Mouse (Mus musculus) limb, embryonic 13.5 days (tissue): ENCODE results near the gene Slc37a3. TPM values are rescaled to one million over a fixed set of nuclear protein-coding genes. Genes with fewer than 3 reads are reported as not detected.
A peak's percentile ranks its signal among the peaks of the same experiment; 100 is the strongest.

Experiments
- ATAC-seq: fragments of 200-750 bp; cut with Nextera tagmentation; 2 replicates; pipeline ENCODE4 v1.8.0; 2017; ENCODE audit warnings: low read depth, moderate number of reproducible peaks, moderate TSS enrichment; ENCODE audit not compliant: low FRiP score
- H3K27ac ChIP-seq: fragments of 300-500 bp; sonication (generic); 2 replicates; pipeline ENCODE4 v1.5.1; 2015; ENCODE audit warnings: inconsistent platforms, mild to moderate bottlenecking, moderate library complexity
- H3K27me3 ChIP-seq: fragments of 300-500 bp; sonication (generic); 2 replicates; pipeline ENCODE4 v1.6.1; 2015; ENCODE audit warnings: mild to moderate bottlenecking, inconsistent platforms
- H3K36me3 ChIP-seq: fragments of 300-500 bp; sonication (generic); 2 replicates; pipeline ENCODE4 v1.6.1; 2015; ENCODE audit warnings: inconsistent platforms, mild to moderate bottlenecking, moderate library complexity
- H3K4me1 ChIP-seq: fragments of 300-500 bp; sonication (generic); 2 replicates; pipeline ENCODE4 v1.6.1; 2015; ENCODE audit warnings: inconsistent platforms
- H3K4me2 ChIP-seq: fragments of 300-500 bp; sonication (generic); replicated peaks from 2 replicates; pipeline ENCODE4 v1.6.1; 2015; ENCODE audit warnings: inconsistent platforms, mild to moderate bottlenecking, moderate library complexity
- H3K4me3 ChIP-seq: fragments of 300-500 bp; sonication (generic); 2 replicates; pipeline ENCODE4 v1.5.1; 2015; ENCODE audit warnings: moderate library complexity, mild to moderate bottlenecking, inconsistent platforms
- H3K9ac ChIP-seq: fragments of 300-500 bp; sonication (generic); 2 replicates; pipeline ENCODE4 v1.6.1; 2015; ENCODE audit warnings: mild to moderate bottlenecking, inconsistent platforms
- H3K9me3 ChIP-seq: fragments of 300-500 bp; sonication (generic); 2 replicates; pipeline ENCODE4 v1.6.1; 2016; ENCODE audit warnings: inconsistent platforms
- WGBS: fragments of 180-500 bp; shearing (Covaris S2); methylation state at CpG from one replicate; pipeline ENCODE4 v1.1.7; 2015; 5-methylcytosine and 5-hydroxymethylcytosine counted together
- polyA plus RNA-seq: library from polyadenylated mRNA; unstranded; fragments of >200 nt; fragmentation: Nextera tagmentation; extraction: Ambion mirVana; gene quantifications from 2 replicates; pipeline ENCODE4 v1.2.1, GENCODE M21; 2015

Gene Slc37a3
- polyA plus RNA-seq, 1 experiment from 2014 or later: 67.7 TPM

- no peak overlapping the region for H3K4me2 ChIP-seq
- no peak for ATAC-seq
- no peaks in the 10 kb centered on the region for H3K27me3 ChIP-seq
- H3K4me3 ChIP-seq: no peak overlapping the region
- H3K9me3 ChIP-seq: no peaks in the 10 kb centered on the region
- no peak overlapping the region for H3K9ac ChIP-seq
- WGBS: 84% methylated on average over 3 of the region's 3 CpGs
- no peak overlapping the region for H3K27ac ChIP-seq
- no peaks in the 10 kb centered on the region for H3K4me1 ChIP-seq
- peaks cover 4% of the 10 kb centered on the region; the same call in 1 of the 2 replicates for H3K36me3 ChIP-seq
Observed at GRCm38 (mm10) chr6:39311786-39312185, 65.7 kb downstream of the Slc37a3 start.

- Histone ChIP-seq H3K4me3 (no peak overlapping the region), H3K4me2 (no peak overlapping the region), H3K4me1 (peaks cover 16% of the 10 kb centered on the region), H3K27ac (peak overlapping the region; percentile 44; the same call in 1 of the 2 replicates), H3K36me3 (peaks cover 4% of the 10 kb centered on the region; the same call in 1 of the 2 replicates), H3K9ac (no peak overlapping the region), H3K27me3 (no peaks in the 10 kb centered on the region), H3K9me3 (no peaks in the 10 kb centered on the region)
- 30% methylated on average over 6 of the region's 6 CpGs for WGBS
- ATAC-seq: no peak; the same call in 1 of the 2 replicates
Observed at GRCm38 (mm10) chr6:39304371-39304874, 73.1 kb downstream of the Slc37a3 start.

GRCm38 (mm10) chr6:39301484-39301883 lies 76.0 kb downstream of the Slc37a3 start:
- Histone ChIP-seq H3K27ac (no peak overlapping the region), H3K9ac (no peak overlapping the region), H3K4me3 (no peak overlapping the region), H3K4me1 (peaks cover 16% of the 10 kb centered on the region), H3K36me3 (no peaks in the 10 kb centered on the region), H3K4me2 (no peak overlapping the region), H3K9me3 (no peaks in the 10 kb centered on the region), H3K27me3 (no peaks in the 10 kb centered on the region)
- ATAC-seq: no peak
- 87% methylated on average over 3 of the region's 3 CpGs for WGBS

- Histone ChIP-seq H3K27me3 (no peaks in the 10 kb centered on the region), H3K4me1 (peaks cover 11% of the 10 kb centered on the region), H3K27ac (no peak overlapping the region), H3K36me3 (no peaks in the 10 kb centered on the region), H3K9me3 (no peaks in the 10 kb centered on the region), H3K9ac (no peak overlapping the region), H3K4me3 (no peak overlapping the region), H3K4me2 (no peak overlapping the region)
- 93% methylated on average over 6 of the region's 6 CpGs for WGBS
- no peak for ATAC-seq
Observed at GRCm38 (mm10) chr6:39297079-39297478, 80.4 kb downstream of the Slc37a3 start.

GRCm38 (mm10) chr6:39296474-39296873 lies 81.0 kb downstream of the Slc37a3 start:
- H3K9me3 ChIP-seq: no peaks in the 10 kb centered on the region
- H3K4me1 ChIP-seq: peaks cover 11% of the 10 kb centered on the region
- H3K9ac ChIP-seq: no peak overlapping the region
- WGBS: 65% methylated on average over 4 of the region's 4 CpGs
- peak overlapping the region; percentile 29; the same call in 1 of the 2 replicates for H3K27ac ChIP-seq
- H3K36me3 ChIP-seq: no peaks in the 10 kb centered on the region
- H3K4me2 ChIP-seq: peak overlapping the region; percentile 49
- ATAC-seq: no peak
- H3K27me3 ChIP-seq: no peaks in the 10 kb centered on the region
- H3K4me3 ChIP-seq: no peak overlapping the region

GRCm38 (mm10) chr6:39295727-39296411 lies 81.6 kb downstream of the Slc37a3 start:
- peak overlapping the region; percentile 49 for H3K4me2 ChIP-seq
- no peaks in the 10 kb centered on the region for H3K9me3 ChIP-seq
- H3K36me3 ChIP-seq: no peaks in the 10 kb centered on the region
- peak overlapping the region; percentile 31; the same call in 1 of the 2 replicates for H3K9ac ChIP-seq
- 0 out of 2 replicates have a peak overlapping the region, but pooled peaks have one; percentile 7 for H3K4me3 ChIP-seq
- ATAC-seq: peak; percentile 71; the same call in 1 of the 2 replicates
- peak overlapping the region; percentile 29; the same call in 1 of the 2 replicates for H3K27ac ChIP-seq
- peaks cover 11% of the 10 kb centered on the region for H3K4me1 ChIP-seq
- WGBS: 14% methylated on average over 14 of the region's 14 CpGs
- H3K27me3 ChIP-seq: no peaks in the 10 kb centered on the region

- ATAC-seq: no peak
Observed at GRCm38 (mm10) chr6:39289721-39290120, 87.8 kb downstream of the Slc37a3 start.

GRCm38 (mm10) chr6:39287782-39288181 lies 89.7 kb downstream of the Slc37a3 start:
- H3K4me3 ChIP-seq: no peak overlapping the region
- H3K9ac ChIP-seq: no peak overlapping the region
- ATAC-seq: no peak
- no peak overlapping the region for H3K4me2 ChIP-seq
- H3K36me3 ChIP-seq: no peaks in the 10 kb centered on the region
- H3K27ac ChIP-seq: no peak overlapping the region
- no peaks in the 10 kb centered on the region for H3K27me3 ChIP-seq
- peaks cover 35% of the 10 kb centered on the region for H3K4me1 ChIP-seq
- no peaks in the 10 kb centered on the region for H3K9me3 ChIP-seq
- WGBS: 81% methylated on average over 3 of the region's 3 CpGs

More at GRCm38 (mm10) chr6:39289721-39290120, 87.8 kb downstream of the Slc37a3 start:
- no peak overlapping the region for H3K9ac ChIP-seq
- no peak overlapping the region for H3K27ac ChIP-seq
- H3K36me3 ChIP-seq: no peaks in the 10 kb centered on the region
- WGBS: 50% methylated on average over 7 of the region's 7 CpGs
- no peak overlapping the region for H3K4me3 ChIP-seq
- no peaks in the 10 kb centered on the region for H3K9me3 ChIP-seq
- H3K4me2 ChIP-seq: 0 out of 2 replicates have a peak overlapping the region, but pooled peaks have one; percentile 11
- no peaks in the 10 kb centered on the region for H3K27me3 ChIP-seq
- peaks cover 35% of the 10 kb centered on the region for H3K4me1 ChIP-seq

- no peak overlapping the region for H3K4me3 ChIP-seq
- H3K27me3 ChIP-seq: no peaks in the 10 kb centered on the region
- H3K9ac ChIP-seq: no peak overlapping the region
- ATAC-seq: peak; percentile 15; the same call in 1 of the 2 replicates
- 10% methylated on average over 5 of the region's 5 CpGs for WGBS
- H3K4me1 ChIP-seq: peaks cover 35% of the 10 kb centered on the region
- no peak overlapping the region for H3K27ac ChIP-seq
- no peaks in the 10 kb centered on the region for H3K36me3 ChIP-seq
- H3K9me3 ChIP-seq: no peaks in the 10 kb centered on the region
- H3K4me2 ChIP-seq: 0 out of 2 replicates have a peak overlapping the region, but pooled peaks have one; percentile 12
Observed at GRCm38 (mm10) chr6:39286732-39287083, 90.8 kb downstream of the Slc37a3 start.

GRCm38 (mm10) chr6:39286053-39286731 lies 91.3 kb downstream of the Slc37a3 start:
- WGBS: 4% methylated on average over 9 of the region's 9 CpGs
- H3K4me3 ChIP-seq: no peak overlapping the region
- peak; percentile 58; the same call in 1 of the 2 replicates for ATAC-seq

GRCm38 (mm10) chr6:39284836-39285235 lies 92.6 kb downstream of the Slc37a3 start:
- H3K36me3 ChIP-seq: no peaks in the 10 kb centered on the region
- peaks cover 27% of the 10 kb centered on the region for H3K4me1 ChIP-seq
- no peaks in the 10 kb centered on the region for H3K27me3 ChIP-seq
- no peak for ATAC-seq
- WGBS: 89% methylated on average over 3 of the region's 3 CpGs
- no peak overlapping the region for H3K4me3 ChIP-seq
- no peak overlapping the region for H3K4me2 ChIP-seq
- H3K9me3 ChIP-seq: no peaks in the 10 kb centered on the region
- no peak overlapping the region; the same call in 1 of the 2 replicates for H3K27ac ChIP-seq
- no peak overlapping the region for H3K9ac ChIP-seq

More at GRCm38 (mm10) chr6:39286053-39286731, 91.3 kb downstream of the Slc37a3 start:
- Histone ChIP-seq H3K9ac (no peak overlapping the region), H3K4me1 (peaks cover 35% of the 10 kb centered on the region), H3K36me3 (no peaks in the 10 kb centered on the region), H3K27ac (peak overlapping the region; percentile 73), H3K4me2 (0 out of 2 replicates have a peak overlapping the region, but pooled peaks have one; percentile 27), H3K27me3 (no peaks in the 10 kb centered on the region), H3K9me3 (no peaks in the 10 kb centered on the region)
